Mouse (Mus musculus): ENCODE measurements around the gene Hcn4.

GRCm38 (mm10) chr9:58902869-58903585, 79.8 kb downstream of the Hcn4 start:
- no peak for TF ChIP-seq POLR2A (IDR thresholded peaks at IDR 0.05; ENCODE audit: extremely low read depth, insufficient read depth, low read length)
- TF ChIP-seq CTCF (IDR thresholded peaks at IDR 0.05; ENCODE audit: low read depth, low read length): peak; percentile 50
